Mouse (Mus musculus): ENCODE data around the gene Ank2.

- TF ChIP-seq POLR2A (IDR thresholded peaks at IDR 0.05; ENCODE audit: extremely low read depth, insufficient read depth, low read length) (no peak), CTCF (IDR thresholded peaks at IDR 0.05; ENCODE audit: low read depth, low read length) (peak; percentile 30; the same call in 1 of the 2 replicates)
Measured at GRCm38 (mm10) chr3:126997391-126998007, 501.7 kb downstream of the Ank2 start.

Measured in liver, adult 2 months (tissue).